ENCODE assay signal across 9 mouse cellular contexts in genomic region chr12:91401049-91401352, GRCm38 (mm10). TPM values are rescaled to one million over a fixed set of nuclear protein-coding genes. Genes with fewer than 3 reads are reported as not detected.
DNase-seq lines count a peak whose midpoint lies in the region; ATAC-seq and TF ChIP-seq lines count a peak whose summit lies in the region.
"Had no signal": no experiment of that assay in that cellular context is flagged by ENCODE, and none has a peak within 500 bp of the region (broad histone marks: within the 10 kb centered on the region; RNA-seq: fewer than 3 reads in every experiment).

No protein-coding gene starts in this region.

- peak overlapping the region; percentile 4; the same call in 1 of the 2 replicates for H3K9ac ChIP-seq in hindbrain, embryonic 11.5 days (ENCODE audit: low read depth, low read length)

- TF ChIP-seq CTCF in E14TG2a.4 (conservative IDR thresholded peaks at IDR 0.05; ENCODE audit: low read length) = no peak

- no peak for DNase-seq in heart, embryonic 10.5 days (ENCODE audit: low spot score)
- DNase-seq in heart, postnatal 25 days (ENCODE audit: low spot score) = no peak
- no peak for DNase-seq in hindbrain, embryonic 11.5 days (ENCODE audit: low spot score)
- DNase-seq in frontal cortex, postnatal 36 days (ENCODE audit: low spot score in 2 of 2) = no peak
- DNase-seq in spleen, adult 12 weeks (ENCODE audit: low spot score) = no peak
- DNase-seq in cerebellum, postnatal 4 days (ENCODE audit: low spot score in 2 of 2) = no peak

- 5% methylated on average over 12 of the region's 12 CpGs for WGBS in heart, embryonic 10.5 days
- 3% methylated on average over 12 of the region's 12 CpGs for WGBS in hindbrain, embryonic 11.5 days

- intact Hi-C loops in heart, postnatal 25 days (cut with DNase I) = loop anchor here (5.0 kb wide), 1 partner anchor 396 kb away; no protein-coding TSS in a partner anchor

- H3K9me3 ChIP-seq in heart, embryonic 10.5 days = no peaks in the 10 kb centered on the region
- no peaks in the 10 kb centered on the region for H3K9me3 ChIP-seq in E14TG2a.4 (ENCODE audit: low read length)
- H3K9me3 ChIP-seq in hindbrain, embryonic 11.5 days (ENCODE audit: control insufficient read depth, low read length) = no peaks in the 10 kb centered on the region
- H3K9me3 ChIP-seq in megakaryocyte, embryonic 14.5 days = no peaks in the 10 kb centered on the region; the same call in 1 of the 2 replicates

- H3K4me1 ChIP-seq in heart, embryonic 10.5 days = peaks cover 5% of the 10 kb centered on the region; the same call in 1 of the 2 replicates
- peaks cover 5% of the 10 kb centered on the region for H3K4me1 ChIP-seq in E14TG2a.4 (replicated peaks; ENCODE audit: low read depth, low read length)
- no peaks in the 10 kb centered on the region for H3K4me1 ChIP-seq in hindbrain, embryonic 11.5 days (replicated peaks; ENCODE audit: control insufficient read depth, insufficient read depth, low read length)
- H3K4me1 ChIP-seq in megakaryocyte, embryonic 14.5 days = peaks cover 12% of the 10 kb centered on the region

- no peaks in the 10 kb centered on the region for H3K36me3 ChIP-seq in heart, embryonic 10.5 days
- no peaks in the 10 kb centered on the region for H3K36me3 ChIP-seq in E14TG2a.4 (ENCODE audit: insufficient read depth, low read length)
- no peaks in the 10 kb centered on the region for H3K36me3 ChIP-seq in hindbrain, embryonic 11.5 days (ENCODE audit: control insufficient read depth, insufficient read depth, low read length)
- no peaks in the 10 kb centered on the region for H3K36me3 ChIP-seq in megakaryocyte, embryonic 14.5 days (replicated peaks; ENCODE audit: low read length)

- peaks cover 28% of the 10 kb centered on the region for H3K27me3 ChIP-seq in heart, embryonic 10.5 days (ENCODE audit: insufficient read depth, poor library complexity, severe bottlenecking)
- H3K27me3 ChIP-seq in E14TG2a.4 (ENCODE audit: insufficient read depth, low read length) = peaks cover 51% of the 10 kb centered on the region
- H3K27me3 ChIP-seq in hindbrain, embryonic 11.5 days (ENCODE audit: control insufficient read depth, insufficient read depth, low read length) = 0 out of 2 replicates have a peak, but pooled peaks cover 8% of the 10 kb centered on the region
- peaks cover 53% of the 10 kb centered on the region for H3K27me3 ChIP-seq in megakaryocyte, embryonic 14.5 days (replicated peaks)

- H3K4me2 ChIP-seq in hindbrain, embryonic 11.5 days (replicated peaks; ENCODE audit: low read depth, low read length) = peak overlapping the region; percentile 66

- no peak for ATAC-seq in hindbrain, embryonic 11.5 days (ENCODE audit: low FRiP score)

- H3K27ac ChIP-seq in heart, embryonic 10.5 days = peak overlapping the region; percentile 56; the same call in 1 of the 2 replicates
- H3K27ac ChIP-seq in hindbrain, embryonic 11.5 days (ENCODE audit: low read depth, low read length) = no peak overlapping the region

- H3K4me3 ChIP-seq in heart, embryonic 10.5 days = peak overlapping the region; percentile 63
- H3K4me3 ChIP-seq in E14TG2a.4 (replicated peaks; ENCODE audit: low read length) = peak overlapping the region; percentile 84
- peak overlapping the region; percentile 36 for H3K4me3 ChIP-seq in hindbrain, embryonic 11.5 days (ENCODE audit: low read depth, low read length)
- peak overlapping the region; percentile 90 for H3K4me3 ChIP-seq in megakaryocyte, embryonic 14.5 days (replicated peaks)

RNA-seq across cellular contexts. Expression of gene Tshr, which starts 16.6 kb away (rescaled TPM):
- 0.07 and 0.36 TPM in 2 replicates for polyA plus RNA-seq in heart, embryonic 10.5 days (2016; fragmentation: Nextera tagmentation; extraction: Ambion mirVana)
- total RNA-seq in heart, postnatal 25 days (2021) = under 1 TPM; 0.05 to 0.36 TPM
- polyA plus RNA-seq in hindbrain, embryonic 11.5 days (2014; fragmentation: Nextera tagmentation; extraction: Ambion mirVana) = 0.25 TPM in 1 of 2 replicates, not detected in the other
- polyA plus RNA-seq in megakaryocyte, embryonic 14.5 days (2012; ENCODE audit: insufficient read depth, low replicate concordance) = not detected in 2 replicates
- polyA plus RNA-seq: C2C12 had no signal

RNA-seq across cellular contexts. Expression of gene Cep128, which starts 16.8 kb away (rescaled TPM):
- polyA plus RNA-seq in heart, embryonic 10.5 days (2016; fragmentation: Nextera tagmentation; extraction: Ambion mirVana) = 6.3 and 7.1 TPM in 2 replicates
- total RNA-seq in heart, postnatal 25 days (2021) = 1 to 10 TPM; 8.3 to 9.1 TPM
- 10.5 and 10.7 TPM in 2 replicates for polyA plus RNA-seq in hindbrain, embryonic 11.5 days (2014; fragmentation: Nextera tagmentation; extraction: Ambion mirVana)
- polyA plus RNA-seq in megakaryocyte, embryonic 14.5 days (2012; ENCODE audit: insufficient read depth, low replicate concordance) = 0.85 TPM in 1 of 2 replicates, not detected in the other

Comparison
In these comparisons a context has a peak if more than half of its experiments do, and no peak if none do; other contexts are left out.
1. H3K4me3 ChIP-seq: peak in every context shown above with its lines; median percentile 90 in megakaryocyte, embryonic 14.5 days; 84 in E14TG2a.4; 63 in heart, embryonic 10.5 days; 36 in hindbrain, embryonic 11.5 days.